Mouse (Mus musculus) forelimb bud, embryonic 11.5 days (tissue): ENCODE results near the gene Rrn3.

Experiments used
- DNase-seq: peaks from one replicate; pipeline ENCODE4 v3.0.0-alpha.2; 2012; ENCODE audit warnings: low read depth, low spot score

Rrn3 gene

DNA sequence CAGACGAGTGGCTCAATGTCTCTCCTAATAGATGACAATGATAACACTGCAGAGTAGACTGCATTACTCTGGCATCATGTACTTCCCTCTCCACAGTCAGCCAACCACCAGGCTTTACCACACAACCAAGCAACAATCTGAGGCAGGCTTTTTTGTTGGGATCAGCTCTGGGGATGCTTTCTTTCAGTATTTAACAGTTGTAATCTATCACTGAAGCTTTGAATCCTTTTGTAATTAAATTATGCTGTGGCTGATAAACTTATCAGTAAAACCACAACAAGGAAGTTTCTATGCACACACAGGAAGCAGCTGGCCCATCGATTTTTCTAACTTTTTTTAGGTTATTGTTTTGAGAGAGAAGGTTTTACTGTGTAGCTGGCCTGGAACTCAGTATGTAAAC, 67.8 kb downstream of the Rrn3 start:
- DNase-seq = no peak

GRCm38 (mm10) chr16:13851446-13851845, 70.9 kb downstream of the Rrn3 start:
- DNase-seq = no peak

- DNase-seq = no peak
These were observed 73.4 kb downstream of the Rrn3 start for GRCm38 (mm10) chr16:13853886-13854285.
